11 mouse cellular contexts compared by ENCODE assay signal in genomic region chrX:9243381-9243864, GRCm38 (mm10). TPM values are rescaled to one million over a fixed set of nuclear protein-coding genes. Genes with fewer than 3 reads are reported as not detected.
DNase-seq lines count a peak whose midpoint lies in the region; ATAC-seq and TF ChIP-seq lines count a peak whose summit lies in the region.
"Had no signal": no experiment of that assay in that cellular context is flagged by ENCODE, and none has a peak within 500 bp of the region (broad histone marks: within the 10 kb centered on the region; RNA-seq: fewer than 3 reads in every experiment).

No protein-coding gene starts in this region.

- ATAC-seq in lung, embryonic 14.5 days (ENCODE audit: insufficient read depth): peak; percentile 63; the same call in 1 of the 2 replicates
- no peak for ATAC-seq in liver, postnatal 0 days
- ATAC-seq in monocyte, adult 5-6 weeks (replicated peaks; ENCODE audit: insufficient number of reproducible peaks, low FRiP score, low TSS enrichment, poor library complexity, severe bottlenecking): no peak

- no peaks in the 10 kb centered on the region for H3K4me1 ChIP-seq in lung, embryonic 14.5 days (ENCODE audit: insufficient read depth)
- H3K4me1 ChIP-seq in lung, adult 2 months (ENCODE audit: control insufficient read depth, insufficient read depth, low read length): no peaks in the 10 kb centered on the region
- no peaks in the 10 kb centered on the region for H3K4me1 ChIP-seq in liver, postnatal 0 days (ENCODE audit: insufficient read depth)
- H3K4me1 ChIP-seq: embryonic facial prominence, embryonic 15.5 days had no signal

- H3K9ac ChIP-seq in lung, embryonic 14.5 days: no peak overlapping the region
- no peak overlapping the region for H3K9ac ChIP-seq in liver, postnatal 0 days (replicated peaks)
- H3K9ac ChIP-seq: embryonic facial prominence, embryonic 15.5 days had no signal

- H3K4me3 ChIP-seq in lung, embryonic 14.5 days (ENCODE audit: low read depth, low read length): no peak overlapping the region
- no peak overlapping the region for H3K4me3 ChIP-seq in lung, adult 2 months (replicated peaks; ENCODE audit: extremely low read depth, low read depth, low read length)
- H3K4me3 ChIP-seq in liver, postnatal 0 days (ENCODE audit: low read depth, low read length): no peak overlapping the region
- H3K4me3 ChIP-seq: embryonic facial prominence, embryonic 15.5 days had no signal

- TF ChIP-seq POLR2A in lung, adult 2 months (IDR thresholded peaks at IDR 0.05; ENCODE audit: borderline replicate concordance, extremely low read depth, low read depth, low read length): no peak

- peak; percentile 55 for DNase-seq in cerebellum, adult 9-10 months
- DNase-seq in cerebellum, postnatal 4 days (ENCODE audit: low spot score in 2 of 2): no peak
- peak; percentile 80 for DNase-seq in lung, embryonic 14.5 days
- DNase-seq in lung, adult 2 months: no peak
- DNase-seq in cerebellum, postnatal 36 days: peak; percentile 16 to 36
- DNase-seq in liver, postnatal 0 days: no peak
- no peak for DNase-seq in B cell, adult 2 months

- H3K36me3 ChIP-seq in lung, embryonic 14.5 days (ENCODE audit: insufficient read depth): no peaks in the 10 kb centered on the region
- no peaks in the 10 kb centered on the region for H3K36me3 ChIP-seq in liver, postnatal 0 days (replicated peaks; ENCODE audit: insufficient read depth, low read length)
- H3K36me3 ChIP-seq: embryonic facial prominence, embryonic 15.5 days had no signal

- H3K27me3 ChIP-seq in lung, embryonic 14.5 days (ENCODE audit: insufficient read depth, low read length): no peaks in the 10 kb centered on the region
- no peaks in the 10 kb centered on the region for H3K27me3 ChIP-seq in liver, postnatal 0 days (ENCODE audit: insufficient read depth, low read length)
- H3K27me3 ChIP-seq: embryonic facial prominence, embryonic 15.5 days had no signal

- no peak overlapping the region for H3K4me2 ChIP-seq in lung, embryonic 14.5 days
- H3K4me2 ChIP-seq in liver, postnatal 0 days (ENCODE audit: low read depth, low read length): no peak overlapping the region
- H3K4me2 ChIP-seq: embryonic facial prominence, embryonic 15.5 days had no signal

- no peaks in the 10 kb centered on the region for H3K9me3 ChIP-seq in lung, embryonic 14.5 days (ENCODE audit: low read depth, low read length)
- no peaks in the 10 kb centered on the region for H3K9me3 ChIP-seq in liver, postnatal 0 days (ENCODE audit: low read length)
- H3K9me3 ChIP-seq: embryonic facial prominence, embryonic 15.5 days had no signal

- no peak overlapping the region for H3K27ac ChIP-seq in lung, embryonic 14.5 days (ENCODE audit: low read depth)
- H3K27ac ChIP-seq in liver, postnatal 0 days (ENCODE audit: low read depth): peak overlapping the region; percentile 57; the same call in 1 of the 2 replicates
- H3K27ac ChIP-seq: embryonic facial prominence, embryonic 15.5 days had no signal

- no peak for TF ChIP-seq EP300 in liver, postnatal 0 days (IDR thresholded peaks at IDR 0.05; ENCODE audit: low read depth)

- TF ChIP-seq CTCF in lung, embryonic 14.5 days (IDR thresholded peaks at IDR 0.05; ENCODE audit: low read depth): no peak
- no peak for TF ChIP-seq CTCF in lung, adult 2 months (IDR thresholded peaks at IDR 0.05; ENCODE audit: insufficient read depth, low read length)
- TF ChIP-seq CTCF in liver, postnatal 0 days (IDR thresholded peaks at IDR 0.05; ENCODE audit: low read depth): no peak

- 33% methylated on average over 8 of the region's 8 CpGs for WGBS in lung, embryonic 14.5 days
- WGBS in lung, adult 2 months: 47% methylated on average over 8 of the region's 8 CpGs
- 40% methylated on average over 8 of the region's 8 CpGs for WGBS in liver, postnatal 0 days (ENCODE audit: insufficient replicate concordance)

RNA-seq across cellular contexts. Expression of gene Gm14862, which starts 13.3 kb away (rescaled TPM):
- polyA plus RNA-seq in lung, embryonic 14.5 days (2014; fragmentation: Nextera tagmentation; extraction: Ambion mirVana): 0.25 TPM in 1 of 2 replicates, not detected in the other
- polyA plus RNA-seq in lung, adult 2 months (2012; rRNA removed): not detected in 2 replicates
- polyA plus RNA-seq in liver, postnatal 0 days (2015; fragmentation: Nextera tagmentation; extraction: Ambion mirVana): 1.4 and 1.9 TPM in 2 replicates
- 2.9 TPM in 1 of 3 replicates, not detected in the others for total RNA-seq in monocyte, adult 5-6 weeks (2017)
- total RNA-seq: ES-E14; left cerebral cortex, postnatal 25 days had no signal
- polyA plus RNA-seq: embryonic facial prominence, embryonic 15.5 days had no signal

RNA-seq across cellular contexts. Expression of gene Xk, which starts 29.1 kb away (rescaled TPM):
- 2.7 and 3.5 TPM in 2 replicates for polyA plus RNA-seq in lung, embryonic 14.5 days (2014; fragmentation: Nextera tagmentation; extraction: Ambion mirVana)
- 0.67 and 0.90 TPM in 2 replicates for polyA plus RNA-seq in lung, adult 2 months (2012; rRNA removed)
- polyA plus RNA-seq in liver, postnatal 0 days (2015; fragmentation: Nextera tagmentation; extraction: Ambion mirVana): 4.8 and 5.9 TPM in 2 replicates
- 0.67 to 2.1 TPM (median 1.9 TPM) in 3 replicates for total RNA-seq in monocyte, adult 5-6 weeks (2017)

RNA-seq across cellular contexts. Expression of gene H2al1m, which starts 40.1 kb away (rescaled TPM):
- polyA plus RNA-seq in lung, embryonic 14.5 days (2014; fragmentation: Nextera tagmentation; extraction: Ambion mirVana): not detected in 2 replicates
- polyA plus RNA-seq in lung, adult 2 months (2012; rRNA removed): 0.28 TPM in 1 of 2 replicates, not detected in the other
- polyA plus RNA-seq in liver, postnatal 0 days (2015; fragmentation: Nextera tagmentation; extraction: Ambion mirVana): 0.44 and 0.74 TPM in 2 replicates
- total RNA-seq in monocyte, adult 5-6 weeks (2017): not detected in 3 replicates
- total RNA-seq: ES-E14; left cerebral cortex, postnatal 25 days had no signal
- polyA plus RNA-seq: embryonic facial prominence, embryonic 15.5 days had no signal

RNA-seq across cellular contexts. Expression of gene Lancl3, which starts 43.7 kb away (rescaled TPM):
- polyA plus RNA-seq in lung, embryonic 14.5 days (2014; fragmentation: Nextera tagmentation; extraction: Ambion mirVana): 1.1 and 1.4 TPM in 2 replicates
- 0.27 and 0.28 TPM in 2 replicates for polyA plus RNA-seq in lung, adult 2 months (2012; rRNA removed)
- 0.09 and 0.13 TPM in 2 replicates for polyA plus RNA-seq in liver, postnatal 0 days (2015; fragmentation: Nextera tagmentation; extraction: Ambion mirVana)
- total RNA-seq in monocyte, adult 5-6 weeks (2017): 0.97 to 1.3 TPM in 2 of 3 replicates, not detected in the other

Comparison
In these comparisons a context has a peak if more than half of its experiments do, and no peak if none do; other contexts are left out.
1. DNase-seq: peak in cerebellum, adult 9-10 months (single experiment), lung, embryonic 14.5 days (single experiment) and cerebellum, postnatal 36 days (2 of 2); none in cerebellum, postnatal 4 days (0 of 2), lung, adult 2 months (single experiment), liver, postnatal 0 days (single experiment) and B cell, adult 2 months (0 of 2).